Mouse (Mus musculus): ENCODE measurements around the gene Cggbp1. TPM values are rescaled to one million over a fixed set of nuclear protein-coding genes. Genes with fewer than 3 reads are reported as not detected.

Gene Cggbp1
- polyA plus RNA-seq (2015; fragmentation: Illumina TruSeq; extraction: RNeasy Lipid Tissue Mini Kit (QIAGEN cat#74804); ENCODE audit: insufficient read depth, low replicate concordance), result 101 TPM

GRCm38 (mm10) chr16:64851563-64852362, at the start of gene Cggbp1, which contains the start of gene Zfp654:
Cggbp1 (plus strand) TSS chr16:64851996.
Zfp654 (minus strand) TSS chr16:64851652.

Other genes starting within 250 kb of the Cggbp1 start
- not detected for gene Csnka2ip, start 249.6 kb upstream of the Cggbp1 start, polyA plus RNA-seq (2015; fragmentation: Illumina TruSeq; extraction: RNeasy Lipid Tissue Mini Kit (QIAGEN cat#74804); ENCODE audit: insufficient read depth, low replicate concordance)
- 41.9 TPM for gene 4930453N24Rik, start 80.8 kb upstream of the Cggbp1 start, polyA plus RNA-seq (2015; fragmentation: Illumina TruSeq; extraction: RNeasy Lipid Tissue Mini Kit (QIAGEN cat#74804); ENCODE audit: insufficient read depth, low replicate concordance)
- 22.5 TPM for gene Zfp654, start 344 bp upstream of the Cggbp1 start, polyA plus RNA-seq (2015; fragmentation: Illumina TruSeq; extraction: RNeasy Lipid Tissue Mini Kit (QIAGEN cat#74804); ENCODE audit: insufficient read depth, low replicate concordance)